Mouse (Mus musculus): ENCODE measurements around the gene Crygc. TPM values are rescaled to one million over a fixed set of nuclear protein-coding genes. Genes with fewer than 3 reads are reported as not detected.

Gene Crygc
- not detected in 2 replicates for polyA plus RNA-seq (2015; fragmentation: Nextera tagmentation; extraction: Ambion mirVana)

DNA sequence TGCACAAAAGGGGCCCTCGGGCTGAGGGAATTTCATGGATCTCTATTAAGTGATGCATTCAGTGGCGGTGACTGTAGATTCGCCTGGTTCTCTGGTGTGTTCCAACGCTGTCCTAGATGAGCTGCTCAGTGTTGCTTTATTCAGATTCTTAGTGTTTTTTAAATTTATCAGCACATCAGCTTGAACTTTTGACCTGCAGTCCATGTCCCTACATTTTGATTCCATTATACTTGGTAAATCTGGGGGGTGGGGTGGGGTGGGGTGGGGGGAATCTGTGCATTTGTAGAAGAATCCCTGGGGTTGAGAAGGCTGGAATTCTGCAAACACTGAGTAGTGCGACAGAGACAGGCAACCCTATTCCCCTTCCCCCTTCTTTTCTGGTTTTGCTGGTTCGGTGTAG, at the start of gene Crygc:
TSS of gene Crygc (minus strand) at position 101 of the 400 bp plus-strand sequence.
- WGBS (ENCODE audit: insufficient replicate concordance), result 70% methylated on average over 6 of the region's 6 CpGs
- Histone ChIP-seq H3K4me1 (replicated peaks) (no peaks in the 10 kb centered on the region), H3K27me3 (no peaks in the 10 kb centered on the region), H3K9ac (no peak within 1 kb of the TSS), H3K4me2 (no peak within 1 kb of the TSS), H3K9me3 (replicated peaks) (no peaks in the 10 kb centered on the region), H3K27ac (no peak within 1 kb of the TSS), H3K36me3 (no peaks in the 10 kb centered on the region), H3K4me3 (replicated peaks) (no peak within 1 kb of the TSS)
- no peak for ATAC-seq (ENCODE audit: low read depth)
- no peak for DNase-seq

DNA sequence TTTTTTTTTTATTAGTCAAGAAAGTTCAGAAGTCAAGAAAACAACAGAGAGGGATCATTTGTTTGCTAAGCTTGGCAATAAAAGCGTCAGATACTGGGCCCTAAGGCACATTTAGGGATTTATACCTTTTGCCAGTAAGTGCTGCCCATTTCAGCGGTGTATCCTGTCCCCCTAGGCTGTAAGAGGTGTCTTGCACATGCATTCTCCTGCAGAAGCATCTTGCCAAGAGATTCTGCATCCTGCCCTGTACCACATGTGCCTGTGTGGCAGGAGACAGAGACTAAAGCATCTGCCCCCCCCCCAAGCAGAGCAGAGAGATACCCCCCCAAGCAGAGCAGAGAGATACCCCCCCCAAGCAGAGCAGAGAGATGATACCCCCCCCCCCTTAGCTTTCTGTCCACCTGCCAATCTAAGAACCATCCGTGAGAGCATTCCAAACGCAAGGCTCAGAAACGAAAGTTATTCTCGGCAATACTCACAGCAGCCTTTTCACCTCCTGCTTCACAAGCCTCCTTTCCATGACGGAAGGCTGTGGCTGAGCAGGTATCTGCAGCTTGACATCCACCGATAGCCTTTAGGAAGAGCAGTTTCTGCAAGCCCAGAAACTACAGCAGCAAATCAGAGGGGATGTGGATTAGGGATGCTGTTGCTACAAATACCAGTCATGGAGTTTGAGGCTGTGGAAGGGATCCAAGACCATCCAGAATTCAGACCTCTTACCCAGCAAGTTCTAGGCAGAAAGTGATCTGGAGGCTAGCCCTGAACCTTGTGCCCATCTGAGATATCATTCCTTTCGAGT, 49.3 kb upstream of the Crygc start, which contains the start of gene D630023F18Rik:
TSS of gene D630023F18Rik (minus strand) at position 641 of the 799 bp plus-strand sequence.
- H3K9ac ChIP-seq, result no peak within 1 kb of the TSS
- H3K4me3 ChIP-seq (replicated peaks), result no peak within 1 kb of the TSS
- H3K36me3 ChIP-seq, result no peaks in the 10 kb centered on the region
- ATAC-seq (ENCODE audit: low read depth) (no peak), DNase-seq (no peak)
- H3K27ac ChIP-seq, result no peak within 1 kb of the TSS
- H3K4me1 ChIP-seq (replicated peaks), result no peaks in the 10 kb centered on the region
- no peaks in the 10 kb centered on the region for H3K27me3 ChIP-seq
- H3K4me2 ChIP-seq, result no peak within 1 kb of the TSS
- no peaks in the 10 kb centered on the region for H3K9me3 ChIP-seq (replicated peaks)
- 28% methylated on average over 9 of the region's 9 CpGs for WGBS (ENCODE audit: insufficient replicate concordance)

- Histone ChIP-seq H3K4me3 (replicated peaks) (no peak within 1 kb of the TSS), H3K4me1 (replicated peaks) (no peaks in the 10 kb centered on the region), H3K9ac (no peak within 1 kb of the TSS), H3K9me3 (replicated peaks) (no peaks in the 10 kb centered on the region), H3K4me2 (no peak within 1 kb of the TSS), H3K36me3 (no peaks in the 10 kb centered on the region), H3K27me3 (no peaks in the 10 kb centered on the region), H3K27ac (no peak within 1 kb of the TSS)
- 83% methylated on average over 1 of the region's 1 CpGs for WGBS (ENCODE audit: insufficient replicate concordance)
- DNase-seq (no peak), ATAC-seq (ENCODE audit: low read depth) (no peak)
Observed at GRCm38 (mm10) chr1:65119438-65119837, 45.9 kb upstream of the Crygc start, which contains the start of gene Gm28845. Gm28845 (minus strand) TSS chr1:65119558.

DNA sequence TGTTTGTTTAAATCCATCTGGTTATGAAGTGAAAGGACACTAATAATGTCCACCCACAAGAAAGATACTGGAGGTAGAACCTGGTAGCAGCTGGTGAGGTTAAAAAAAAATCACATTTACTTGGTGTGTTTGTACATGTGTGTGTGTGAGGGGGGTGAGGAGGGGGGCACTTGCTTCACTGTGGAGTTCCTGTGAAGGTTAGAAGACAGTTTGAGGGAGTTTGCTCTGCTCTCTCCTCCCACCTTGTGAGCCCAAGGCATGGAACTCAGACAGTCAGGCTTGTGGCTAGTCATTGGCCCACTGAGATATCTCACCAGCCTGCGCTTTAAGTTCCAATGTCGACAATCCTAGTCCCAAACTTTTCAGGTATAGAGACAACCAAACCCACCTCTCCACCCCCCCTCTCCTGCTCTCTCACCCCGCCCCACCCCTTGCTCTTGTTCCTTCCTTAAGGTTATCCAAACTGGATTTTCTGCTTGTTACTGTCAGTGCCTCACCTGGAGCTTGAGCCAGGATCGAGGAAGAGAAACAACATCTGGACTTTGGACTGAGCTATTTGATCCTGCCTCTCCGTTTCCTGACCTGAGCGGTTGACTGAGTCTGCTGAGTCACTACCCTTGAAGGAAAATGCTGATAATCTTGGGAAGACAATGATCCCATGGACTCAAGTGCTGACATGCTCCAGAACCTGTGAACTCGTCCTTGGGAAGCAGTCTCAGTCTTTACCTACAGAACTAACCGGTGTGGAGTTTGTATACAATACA, 44.8 kb upstream of the Crygc start:
- Histone ChIP-seq H3K27ac (no peak overlapping the region), H3K4me2 (no peak overlapping the region)
- no peak for DNase-seq

DNA sequence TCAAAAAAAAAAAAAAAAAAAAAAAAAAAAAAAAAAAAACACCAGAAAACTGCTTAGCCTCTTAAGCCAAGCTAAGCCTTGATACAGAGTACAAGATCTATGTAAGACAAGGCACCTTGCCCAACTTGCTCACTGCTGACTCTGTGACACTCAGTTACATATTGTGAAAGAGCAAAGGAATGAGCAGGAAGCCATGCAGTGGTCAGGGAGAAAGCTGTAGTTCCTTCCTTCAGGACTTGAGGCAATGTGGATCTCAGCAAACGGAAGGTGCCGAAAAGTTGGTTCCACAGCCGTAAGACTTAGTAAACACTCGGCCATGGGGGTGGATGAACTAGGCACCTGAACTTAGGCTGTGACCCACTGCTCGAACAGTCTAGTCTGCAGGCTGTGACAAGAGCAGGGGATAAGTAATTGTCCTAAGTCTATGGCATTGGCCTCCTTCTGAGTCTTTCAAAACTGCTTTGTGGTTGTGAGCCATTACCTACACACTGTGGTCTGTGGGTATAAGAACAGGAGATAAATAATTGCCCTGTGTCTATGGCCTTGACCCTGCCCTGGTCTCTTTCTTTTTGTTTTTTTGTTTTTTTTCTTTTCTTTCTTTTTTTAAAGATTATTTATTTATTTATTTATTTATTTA, 40.2 kb upstream of the Crygc start:
- DNase-seq, result no peak
- ATAC-seq (ENCODE audit: low read depth), result peak; percentile 41; the same call in 1 of the 2 replicates
- H3K4me3 ChIP-seq (replicated peaks), result no peak overlapping the region
- H3K9ac ChIP-seq, result no peak overlapping the region
- H3K27ac ChIP-seq, result no peak overlapping the region
- no peaks in the 10 kb centered on the region for H3K36me3 ChIP-seq
- no peaks in the 10 kb centered on the region for H3K9me3 ChIP-seq (replicated peaks)
- H3K4me1 ChIP-seq (replicated peaks), result peaks cover 8% of the 10 kb centered on the region
- 77% methylated on average over 5 of the region's 5 CpGs for WGBS (ENCODE audit: insufficient replicate concordance)
- no peak overlapping the region for H3K4me2 ChIP-seq
- no peaks in the 10 kb centered on the region for H3K27me3 ChIP-seq

More for the DNA sequence above, 44.8 kb upstream of the Crygc start:
- H3K9ac ChIP-seq, result no peak overlapping the region
- no peaks in the 10 kb centered on the region for H3K27me3 ChIP-seq
- no peak for ATAC-seq (ENCODE audit: low read depth)
- 49% methylated on average over 8 of the region's 8 CpGs for WGBS (ENCODE audit: insufficient replicate concordance)
- H3K4me1 ChIP-seq (replicated peaks), result no peaks in the 10 kb centered on the region
- no peaks in the 10 kb centered on the region for H3K36me3 ChIP-seq
- no peaks in the 10 kb centered on the region for H3K9me3 ChIP-seq (replicated peaks)
- H3K4me3 ChIP-seq (replicated peaks), result no peak overlapping the region

DNA sequence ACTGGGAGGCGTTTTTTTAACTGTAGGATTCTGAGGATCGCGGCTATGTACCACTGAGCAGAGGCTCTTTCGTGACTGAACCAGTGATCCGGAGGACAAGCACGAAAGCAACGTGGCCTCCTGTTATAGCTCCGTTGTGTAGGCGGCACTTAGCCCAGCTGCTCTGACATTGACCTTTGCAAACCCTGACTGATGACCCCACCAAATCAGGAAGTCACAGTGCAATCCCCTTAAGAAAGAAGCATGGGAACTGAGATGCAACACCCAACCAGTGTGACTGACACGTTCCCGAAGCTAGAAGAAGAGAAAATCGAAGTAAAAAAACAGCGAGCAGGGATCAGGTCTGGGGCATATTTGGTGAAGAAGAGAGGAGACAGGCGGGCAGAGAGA, 39.3 kb upstream of the Crygc start:
- Histone ChIP-seq H3K9me3 (replicated peaks) (no peaks in the 10 kb centered on the region), H3K27ac (peak overlapping the region; percentile 37), H3K36me3 (no peaks in the 10 kb centered on the region), H3K4me2 (peak overlapping the region; percentile 41), H3K9ac (no peak overlapping the region), H3K27me3 (no peaks in the 10 kb centered on the region), H3K4me1 (replicated peaks) (peaks cover 8% of the 10 kb centered on the region), H3K4me3 (replicated peaks) (no peak overlapping the region)
- DNase-seq (no peak), ATAC-seq (ENCODE audit: low read depth) (peak; percentile 40)
- WGBS (ENCODE audit: insufficient replicate concordance), result 34% methylated on average over 14 of the region's 14 CpGs

DNA sequence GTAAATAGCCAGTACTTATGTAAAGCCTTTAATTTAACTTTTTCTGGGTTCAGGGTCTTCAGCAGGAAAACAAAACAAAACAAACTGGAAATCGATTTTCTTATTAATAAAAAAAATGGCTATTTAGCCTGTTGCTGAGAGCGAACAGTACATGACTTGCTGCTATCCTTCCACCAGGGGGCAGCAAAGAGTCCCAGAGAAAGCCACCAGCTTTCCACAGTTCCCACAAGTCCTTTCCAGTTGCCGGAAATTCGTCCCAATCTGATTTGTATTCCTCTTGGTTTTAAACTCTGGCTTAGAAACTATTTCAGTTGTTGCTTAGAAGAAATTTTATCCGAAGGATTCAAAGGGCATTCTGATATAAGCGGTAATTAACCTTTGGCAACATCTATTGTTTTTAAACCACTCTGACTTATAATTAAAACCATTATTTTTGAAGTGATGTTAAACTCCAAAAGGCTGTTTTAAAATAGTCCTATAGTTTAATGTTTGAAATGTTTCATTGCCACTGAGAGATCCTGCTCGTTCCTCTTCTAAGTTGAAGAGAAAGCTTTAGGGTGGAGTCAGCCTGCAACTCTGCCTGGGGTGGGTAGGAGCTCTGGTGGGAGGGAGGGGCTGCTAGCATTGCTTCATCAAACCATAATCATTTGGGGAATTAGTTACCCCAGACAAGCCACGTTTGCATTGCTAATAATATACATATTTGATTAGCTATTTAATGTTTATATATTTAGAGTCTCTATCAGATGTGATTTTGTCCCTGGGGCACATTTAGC, 38.7 kb upstream of the Crygc start:
- no peak overlapping the region for H3K9ac ChIP-seq
- DNase-seq, result peak; percentile 49
- no peaks in the 10 kb centered on the region for H3K36me3 ChIP-seq
- H3K27ac ChIP-seq, result peak overlapping the region; percentile 37
- H3K27me3 ChIP-seq, result no peaks in the 10 kb centered on the region
- H3K4me1 ChIP-seq (replicated peaks), result peaks cover 8% of the 10 kb centered on the region
- H3K4me2 ChIP-seq, result peak overlapping the region; percentile 41
- no peaks in the 10 kb centered on the region for H3K9me3 ChIP-seq (replicated peaks)
- peak; percentile 55; the same call in 1 of the 2 replicates for ATAC-seq (ENCODE audit: low read depth)
- 8% methylated on average over 8 of the region's 8 CpGs for WGBS (ENCODE audit: insufficient replicate concordance)
- no peak overlapping the region for H3K4me3 ChIP-seq (replicated peaks)

DNA sequence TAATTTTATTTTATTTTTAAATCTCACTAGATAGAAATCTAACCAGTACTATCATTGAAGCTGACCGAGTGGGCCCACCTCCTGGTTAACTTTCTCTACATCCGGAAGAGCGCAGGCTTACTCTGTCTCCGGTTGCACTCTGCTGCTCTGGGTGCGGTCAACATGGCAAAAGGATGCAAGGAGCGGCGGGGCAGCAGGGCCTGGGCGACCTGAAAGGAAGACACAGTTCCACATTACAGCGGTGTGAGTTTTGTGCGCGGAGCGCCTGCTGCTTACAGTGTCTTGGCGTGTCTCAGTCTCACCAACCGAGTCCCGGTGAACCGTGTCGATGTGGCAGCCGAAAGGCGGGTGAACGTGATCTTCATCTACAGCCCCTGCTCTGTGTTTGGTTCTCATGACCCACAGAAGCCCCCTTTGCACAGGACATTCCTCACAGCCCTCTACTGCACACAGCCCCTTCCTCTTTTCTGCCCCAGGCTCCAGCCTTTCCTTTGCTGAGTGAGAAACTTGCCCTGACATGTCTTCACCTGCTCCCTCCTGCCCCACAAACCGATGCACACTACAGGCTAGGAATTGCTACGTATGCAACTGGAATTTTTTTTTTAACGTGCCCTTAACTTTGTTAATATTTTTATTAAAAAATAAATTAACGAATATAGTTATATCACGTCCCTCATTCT, 36.4 kb upstream of the Crygc start:
- DNase-seq (no peak), ATAC-seq (ENCODE audit: low read depth) (no peak)
- no peak overlapping the region for H3K27ac ChIP-seq
- 66% methylated on average over 25 of the region's 25 CpGs for WGBS (ENCODE audit: insufficient replicate concordance)
- H3K4me3 ChIP-seq (replicated peaks), result no peak overlapping the region
- no peaks in the 10 kb centered on the region for H3K27me3 ChIP-seq
- no peak overlapping the region for H3K4me2 ChIP-seq
- H3K9ac ChIP-seq, result no peak overlapping the region
- H3K4me1 ChIP-seq (replicated peaks), result peaks cover 8% of the 10 kb centered on the region
- no peaks in the 10 kb centered on the region for H3K36me3 ChIP-seq
- no peaks in the 10 kb centered on the region for H3K9me3 ChIP-seq (replicated peaks)

- 45% methylated on average over 8 of the region's 8 CpGs for WGBS (ENCODE audit: insufficient replicate concordance)
- H3K9ac ChIP-seq, result no peak overlapping the region
- no peak overlapping the region for H3K4me2 ChIP-seq
Observed at GRCm38 (mm10) chr1:65109196-65109595, 35.7 kb upstream of the Crygc start.

GRCm38 (mm10) chr1:65107654-65108279, 34.3 kb upstream of the Crygc start:
- Histone ChIP-seq H3K4me2 (no peak overlapping the region), H3K9ac (no peak overlapping the region), H3K27me3 (no peaks in the 10 kb centered on the region), H3K9me3 (replicated peaks) (no peaks in the 10 kb centered on the region), H3K27ac (no peak overlapping the region), H3K4me1 (replicated peaks) (peaks cover 4% of the 10 kb centered on the region), H3K4me3 (replicated peaks) (no peak overlapping the region), H3K36me3 (no peaks in the 10 kb centered on the region)
- ATAC-seq (ENCODE audit: low read depth) (no peak), DNase-seq (no peak)
- 76% methylated on average over 10 of the region's 10 CpGs for WGBS (ENCODE audit: insufficient replicate concordance)

More at GRCm38 (mm10) chr1:65109196-65109595, 35.7 kb upstream of the Crygc start:
- Histone ChIP-seq H3K4me1 (replicated peaks) (peaks cover 8% of the 10 kb centered on the region), H3K27ac (no peak overlapping the region), H3K36me3 (no peaks in the 10 kb centered on the region), H3K9me3 (replicated peaks) (no peaks in the 10 kb centered on the region), H3K27me3 (no peaks in the 10 kb centered on the region), H3K4me3 (replicated peaks) (no peak overlapping the region)
- ATAC-seq (ENCODE audit: low read depth), result no peak
- no peak for DNase-seq
